Mouse (Mus musculus): Measurements from ENCODE around the gene Fgf10. TPM values are rescaled to one million over a fixed set of nuclear protein-coding genes. Genes with fewer than 3 reads are reported as not detected.

Gene Fgf10
- polyA plus RNA-seq, 1 experiment from 2014 or later = 1.3 TPM

DNA sequence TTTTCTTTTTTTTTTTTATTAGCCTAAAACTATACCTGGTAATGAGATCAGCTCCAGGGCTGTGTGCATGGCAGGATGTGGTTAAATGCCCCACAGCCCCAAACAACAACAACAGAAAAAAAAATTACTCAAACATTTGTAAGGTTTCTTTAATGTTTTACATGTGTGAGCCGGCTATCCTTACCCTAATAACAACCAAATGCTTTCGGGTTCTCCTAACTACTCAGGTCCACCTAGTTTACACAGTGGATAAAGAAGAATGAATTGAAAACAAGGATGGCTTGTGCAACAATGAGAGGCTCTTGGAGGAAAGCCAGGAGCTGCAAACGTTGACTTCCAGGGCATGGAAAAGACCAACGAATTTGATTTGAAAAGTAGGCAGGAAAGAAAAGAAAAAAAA, 122.6 kb downstream of the Fgf10 start:
- Histone ChIP-seq H3K36me3 (ENCODE audit: control insufficient read depth, insufficient read depth, low read length) (no peaks in the 10 kb centered on the region), H3K27me3 (ENCODE audit: control insufficient read depth, insufficient read depth, low read depth, low read length) (no peaks in the 10 kb centered on the region), H3K4me3 (ENCODE audit: low read depth, low read length) (no peak overlapping the region), H3K4me1 (ENCODE audit: control insufficient read depth, insufficient read depth, low read length) (no peaks in the 10 kb centered on the region), H3K9me3 (replicated peaks; ENCODE audit: control insufficient read depth, low read length, poor library complexity, severe bottlenecking) (no peaks in the 10 kb centered on the region), H3K27ac (ENCODE audit: low read length) (no peak overlapping the region), H3K9ac (ENCODE audit: low read depth, low read length) (no peak overlapping the region), H3K4me2 (ENCODE audit: low read length) (no peak overlapping the region)
- 50% methylated on average over 4 of the region's 4 CpGs for WGBS
- no peak for ATAC-seq

- Histone ChIP-seq H3K4me2 (ENCODE audit: low read length) (no peak overlapping the region), H3K4me3 (ENCODE audit: low read depth, low read length) (no peak overlapping the region), H3K27ac (ENCODE audit: low read length) (no peak overlapping the region), H3K9me3 (replicated peaks; ENCODE audit: control insufficient read depth, low read length, poor library complexity, severe bottlenecking) (no peaks in the 10 kb centered on the region), H3K36me3 (ENCODE audit: control insufficient read depth, insufficient read depth, low read length) (no peaks in the 10 kb centered on the region), H3K27me3 (ENCODE audit: control insufficient read depth, insufficient read depth, low read depth, low read length) (no peaks in the 10 kb centered on the region), H3K9ac (ENCODE audit: low read depth, low read length) (no peak overlapping the region), H3K4me1 (ENCODE audit: control insufficient read depth, insufficient read depth, low read length) (no peaks in the 10 kb centered on the region)
- no peak for ATAC-seq
- WGBS = 97% methylated on average over 4 of the region's 4 CpGs
Observed at GRCm38 (mm10) chr13:118800176-118800575, 130.6 kb downstream of the Fgf10 start.

- Histone ChIP-seq H3K4me2 (ENCODE audit: low read length) (no peak overlapping the region), H3K9ac (ENCODE audit: low read depth, low read length) (no peak overlapping the region), H3K4me1 (ENCODE audit: control insufficient read depth, insufficient read depth, low read length) (no peaks in the 10 kb centered on the region), H3K36me3 (ENCODE audit: control insufficient read depth, insufficient read depth, low read length) (no peaks in the 10 kb centered on the region), H3K9me3 (replicated peaks; ENCODE audit: control insufficient read depth, low read length, poor library complexity, severe bottlenecking) (no peaks in the 10 kb centered on the region), H3K4me3 (ENCODE audit: low read depth, low read length) (no peak overlapping the region), H3K27me3 (ENCODE audit: control insufficient read depth, insufficient read depth, low read depth, low read length) (no peaks in the 10 kb centered on the region), H3K27ac (ENCODE audit: low read length) (no peak overlapping the region)
- WGBS = 54% methylated on average over 3 of the region's 3 CpGs
- ATAC-seq = no peak
Observed at GRCm38 (mm10) chr13:118806662-118807061, 137.1 kb downstream of the Fgf10 start.

- 87% methylated on average over 6 of the region's 6 CpGs for WGBS
- Histone ChIP-seq H3K9ac (ENCODE audit: low read depth, low read length) (no peak overlapping the region), H3K27ac (ENCODE audit: low read length) (no peak overlapping the region), H3K4me2 (ENCODE audit: low read length) (no peak overlapping the region), H3K4me3 (ENCODE audit: low read depth, low read length) (no peak overlapping the region), H3K27me3 (ENCODE audit: control insufficient read depth, insufficient read depth, low read depth, low read length) (no peaks in the 10 kb centered on the region), H3K36me3 (ENCODE audit: control insufficient read depth, insufficient read depth, low read length) (no peaks in the 10 kb centered on the region), H3K9me3 (replicated peaks; ENCODE audit: control insufficient read depth, low read length, poor library complexity, severe bottlenecking) (no peaks in the 10 kb centered on the region), H3K4me1 (ENCODE audit: control insufficient read depth, insufficient read depth, low read length) (no peaks in the 10 kb centered on the region)
- ATAC-seq = no peak
Observed at GRCm38 (mm10) chr13:118819785-118820184, 150.2 kb downstream of the Fgf10 start.

DNA sequence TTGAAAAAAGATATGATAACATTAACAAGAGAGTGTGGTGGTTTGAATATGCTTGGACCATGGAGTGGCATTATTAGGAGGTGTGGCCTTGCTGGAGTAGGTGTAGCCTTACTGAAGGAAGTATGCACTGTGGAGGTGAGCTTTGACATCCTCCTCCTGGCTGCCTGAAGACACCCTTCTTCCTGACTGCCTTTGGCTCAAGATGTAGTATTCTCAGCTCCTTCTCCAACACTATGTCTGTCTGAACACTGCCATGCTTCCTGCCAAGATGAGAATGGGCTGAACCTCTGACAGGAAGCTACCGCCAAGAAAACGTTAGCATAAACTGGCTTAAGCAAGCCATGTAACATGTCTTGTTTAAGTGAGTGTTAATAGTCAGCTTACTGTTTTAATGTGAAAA, 153.5 kb downstream of the Fgf10 start:
- Histone ChIP-seq H3K9me3 (replicated peaks; ENCODE audit: control insufficient read depth, low read length, poor library complexity, severe bottlenecking) (no peaks in the 10 kb centered on the region), H3K27ac (ENCODE audit: low read length) (no peak overlapping the region), H3K36me3 (ENCODE audit: control insufficient read depth, insufficient read depth, low read length) (no peaks in the 10 kb centered on the region), H3K9ac (ENCODE audit: low read depth, low read length) (no peak overlapping the region), H3K4me1 (ENCODE audit: control insufficient read depth, insufficient read depth, low read length) (no peaks in the 10 kb centered on the region), H3K27me3 (ENCODE audit: control insufficient read depth, insufficient read depth, low read depth, low read length) (no peaks in the 10 kb centered on the region), H3K4me2 (ENCODE audit: low read length) (no peak overlapping the region), H3K4me3 (ENCODE audit: low read depth, low read length) (no peak overlapping the region)
- no peak for ATAC-seq
- 96% methylated on average over 2 of the region's 2 CpGs for WGBS

DNA sequence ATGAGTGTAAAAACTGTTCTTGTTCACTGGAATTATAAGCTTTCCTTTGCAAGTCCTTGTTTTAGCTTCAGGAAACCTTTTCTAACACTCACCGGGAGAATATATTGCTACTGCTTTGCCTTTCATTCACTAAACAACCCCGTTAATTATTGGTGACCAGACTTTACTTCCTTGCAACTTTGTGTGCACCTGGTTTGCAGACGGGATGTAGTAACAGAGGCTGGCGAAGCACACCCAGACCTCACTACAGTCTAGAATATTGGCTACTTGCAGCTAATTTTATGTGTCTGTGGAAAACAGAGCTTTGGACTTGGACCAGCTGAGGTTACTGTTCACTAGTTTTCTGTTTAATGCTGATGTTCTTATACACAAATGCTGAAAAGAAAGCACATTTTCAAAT, 155.5 kb downstream of the Fgf10 start:
- Histone ChIP-seq H3K9ac (ENCODE audit: low read depth, low read length) (no peak overlapping the region), H3K4me1 (ENCODE audit: control insufficient read depth, insufficient read depth, low read length) (no peaks in the 10 kb centered on the region), H3K4me3 (ENCODE audit: low read depth, low read length) (no peak overlapping the region), H3K4me2 (ENCODE audit: low read length) (no peak overlapping the region), H3K36me3 (ENCODE audit: control insufficient read depth, insufficient read depth, low read length) (no peaks in the 10 kb centered on the region), H3K27ac (ENCODE audit: low read length) (no peak overlapping the region), H3K9me3 (replicated peaks; ENCODE audit: control insufficient read depth, low read length, poor library complexity, severe bottlenecking) (no peaks in the 10 kb centered on the region), H3K27me3 (ENCODE audit: control insufficient read depth, insufficient read depth, low read depth, low read length) (no peaks in the 10 kb centered on the region)
- ATAC-seq = no peak
- 90% methylated on average over 4 of the region's 4 CpGs for WGBS

DNA sequence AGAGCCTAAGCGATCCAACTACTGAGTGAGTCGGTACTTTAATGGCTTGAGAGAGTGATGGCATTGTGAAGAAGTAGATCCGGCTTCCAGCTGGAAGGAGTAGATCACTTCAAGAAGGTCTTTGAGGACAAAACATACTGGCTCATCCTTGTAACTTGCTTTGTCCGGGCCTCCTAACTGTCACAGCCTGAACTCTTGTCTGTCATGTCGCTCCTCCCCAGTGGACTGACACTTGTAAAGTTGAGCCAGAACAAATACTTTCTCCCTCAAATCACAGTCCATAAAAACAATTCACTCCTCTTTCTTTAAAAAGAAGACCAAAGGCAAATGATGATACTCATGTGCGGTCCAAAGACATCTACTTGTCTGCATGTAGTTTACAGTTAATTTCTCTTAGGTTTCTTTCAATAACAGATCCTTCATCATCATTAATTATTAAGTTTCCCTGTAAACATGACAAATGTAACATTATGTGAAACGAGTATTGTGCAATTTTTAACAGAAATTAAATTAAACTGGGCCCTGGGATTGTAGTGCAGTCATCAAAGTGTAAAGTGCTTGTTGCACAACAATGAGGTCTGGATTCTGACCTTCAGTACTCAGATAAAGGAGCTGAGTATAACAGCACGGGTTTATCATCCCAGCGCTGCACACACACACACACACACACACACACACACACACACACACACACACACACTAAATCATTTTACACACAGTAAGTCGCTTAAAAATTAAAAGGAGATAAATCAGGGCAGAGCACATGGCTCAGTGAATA, 159.2 kb downstream of the Fgf10 start:
- ATAC-seq = no peak
- Histone ChIP-seq H3K4me1 (ENCODE audit: control insufficient read depth, insufficient read depth, low read length) (no peaks in the 10 kb centered on the region), H3K27me3 (ENCODE audit: control insufficient read depth, insufficient read depth, low read depth, low read length) (no peaks in the 10 kb centered on the region), H3K9ac (ENCODE audit: low read depth, low read length) (no peak overlapping the region), H3K36me3 (ENCODE audit: control insufficient read depth, insufficient read depth, low read length) (no peaks in the 10 kb centered on the region), H3K4me2 (ENCODE audit: low read length) (no peak overlapping the region), H3K27ac (ENCODE audit: low read length) (no peak overlapping the region), H3K9me3 (replicated peaks; ENCODE audit: control insufficient read depth, low read length, poor library complexity, severe bottlenecking) (no peaks in the 10 kb centered on the region), H3K4me3 (ENCODE audit: low read depth, low read length) (no peak overlapping the region)
- 88% methylated on average over 10 of the region's 10 CpGs for WGBS

DNA sequence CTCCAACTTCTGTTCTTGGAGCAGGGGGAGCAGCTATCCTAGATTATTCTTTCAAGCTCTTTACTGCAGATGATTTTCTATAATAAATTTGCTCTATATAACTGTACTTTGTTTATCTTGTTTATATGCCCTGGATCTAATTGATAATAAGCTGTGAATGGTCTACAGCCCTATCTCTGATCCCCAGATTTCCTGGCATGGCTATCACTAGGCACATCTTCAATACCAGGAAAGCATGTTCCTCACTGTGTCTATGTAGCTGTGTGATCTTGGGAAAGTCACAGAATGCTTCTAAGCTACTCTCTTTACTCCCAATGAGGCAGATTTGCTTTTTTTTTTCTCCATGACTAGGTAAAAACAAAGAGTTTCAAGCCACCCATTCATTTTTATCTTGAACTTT, 164.4 kb downstream of the Fgf10 start:
- H3K4me3 ChIP-seq (ENCODE audit: low read depth, low read length) = no peak overlapping the region
- H3K27me3 ChIP-seq (ENCODE audit: control insufficient read depth, insufficient read depth, low read depth, low read length) = no peaks in the 10 kb centered on the region
- H3K9ac ChIP-seq (ENCODE audit: low read depth, low read length) = no peak overlapping the region
- H3K36me3 ChIP-seq (ENCODE audit: control insufficient read depth, insufficient read depth, low read length) = no peaks in the 10 kb centered on the region
- no peaks in the 10 kb centered on the region for H3K9me3 ChIP-seq (replicated peaks; ENCODE audit: control insufficient read depth, low read length, poor library complexity, severe bottlenecking)
- no peak overlapping the region for H3K4me2 ChIP-seq (ENCODE audit: low read length)
- H3K4me1 ChIP-seq (ENCODE audit: control insufficient read depth, insufficient read depth, low read length) = no peaks in the 10 kb centered on the region
- ATAC-seq = no peak
- H3K27ac ChIP-seq (ENCODE audit: low read length) = no peak overlapping the region

GRCm38 (mm10) chr13:118835078-118835477, 165.5 kb downstream of the Fgf10 start:
- ATAC-seq = peak; percentile 82
- Histone ChIP-seq H3K9me3 (replicated peaks; ENCODE audit: control insufficient read depth, low read length, poor library complexity, severe bottlenecking) (no peaks in the 10 kb centered on the region), H3K36me3 (ENCODE audit: control insufficient read depth, insufficient read depth, low read length) (no peaks in the 10 kb centered on the region), H3K27ac (ENCODE audit: low read length) (no peak overlapping the region), H3K4me2 (ENCODE audit: low read length) (no peak overlapping the region), H3K4me3 (ENCODE audit: low read depth, low read length) (no peak overlapping the region), H3K27me3 (ENCODE audit: control insufficient read depth, insufficient read depth, low read depth, low read length) (no peaks in the 10 kb centered on the region), H3K4me1 (ENCODE audit: control insufficient read depth, insufficient read depth, low read length) (no peaks in the 10 kb centered on the region), H3K9ac (ENCODE audit: low read depth, low read length) (no peak overlapping the region)
- WGBS = 49% methylated on average over 4 of the region's 4 CpGs
